Mouse (Mus musculus) CH12.LX (cell line): Measurements from ENCODE around the gene Sidt1. TPM values are rescaled to one million over a fixed set of nuclear protein-coding genes. Genes with fewer than 3 reads are reported as not detected.

ENCODE experiments used
- DNase-seq: peaks from one replicate; pipeline ENCODE4 v3.0.0-alpha.2; 2013; ENCODE audit errors: extremely low read depth
- H3K27ac ChIP-seq: 2 replicates; pipeline ENCODE4 v1.5.1; 2012; ENCODE audit warnings: low read depth, mild to moderate bottlenecking, control low read depth, moderate library complexity; ENCODE audit not compliant: insufficient read depth
- H3K27me3 ChIP-seq: replicated peaks from 2 replicates; pipeline ENCODE3; 2012; ENCODE audit warnings: inconsistent platforms
- H3K36me3 ChIP-seq, 2 experiments: replicated peaks in 1 of 2; 2 replicates each; pipeline versions ENCODE3 to v1.6.1; 2012; ENCODE audit warnings: inconsistent platforms in 1 of 2, low read length in 1 of 2, mild to moderate bottlenecking in 1 of 2, mixed read lengths in 1 of 2, moderate library complexity in 1 of 2; ENCODE audit not compliant: control insufficient read depth in 1 of 2, insufficient read depth in 1 of 2
- H3K4me1 ChIP-seq, 2 experiments: 2 replicates each; pipeline ENCODE4 v1.6.1; 2012; ENCODE audit warnings: inconsistent platforms in 1 of 2, moderate library complexity in 1 of 2; ENCODE audit not compliant: insufficient read depth in 2 of 2, control insufficient read depth in 1 of 2
- H3K4me2 ChIP-seq: 2 replicates; pipeline ENCODE4 v1.6.1; 2012; ENCODE audit warnings: low read depth, mild to moderate bottlenecking, control low read depth; ENCODE audit not compliant: poor library complexity, insufficient read depth, severe bottlenecking
- H3K4me3 ChIP-seq, 3 experiments: fragments of 150-350 bp in 1 of 3; sonication (generic) in 1 of 3; replicated peaks in 1 of 3; 2 replicates each; pipeline versions ENCODE3 to v1.5.1; 2011 to 2012; ENCODE audit warnings: low read depth in 2 of 3, low read length in 2 of 3, mild to moderate bottlenecking in 2 of 3, moderate library complexity in 2 of 3, control low read depth in 1 of 3, improper control_type of control experiment in 1 of 3, inconsistent platforms in 1 of 3, mixed read lengths in 1 of 3; ENCODE audit not compliant: poor library complexity in 1 of 3
- H3K79me2 ChIP-seq: replicated peaks from 2 replicates; pipeline ENCODE4 v1.6.1; 2012; ENCODE audit warnings: mild to moderate bottlenecking, moderate library complexity; ENCODE audit not compliant: control insufficient read depth, poor library complexity, insufficient read depth, severe bottlenecking; ENCODE audit errors: extremely low read depth
- H3K9ac ChIP-seq: 2 replicates; pipeline ENCODE4 v1.6.1; 2012; ENCODE audit warnings: low read depth, mild to moderate bottlenecking, control low read depth, moderate library complexity; ENCODE audit not compliant: insufficient read depth
- H3K9me3 ChIP-seq: replicated peaks from 2 replicates; pipeline ENCODE3; 2012; ENCODE audit warnings: low read length, inconsistent platforms, mixed read lengths
- CHD1 ChIP-seq: IDR thresholded peaks from 2 replicates; pipeline ENCODE4 v1.6.1; 2012; ENCODE audit warnings: low read depth, low read length, improper control_type of control experiment, inconsistent platforms
- CTCF ChIP-seq, 2 experiments: IDR thresholded peaks in 1 of 2; conservative IDR thresholded peaks in 1 of 2; 2 replicates each; pipeline ENCODE4 v1.5.1; 2011 to 2012; ENCODE audit warnings: low read depth in 2 of 2, low read length in 2 of 2, improper control_type of control experiment in 1 of 2, inconsistent platforms in 1 of 2, mild to moderate bottlenecking in 1 of 2, moderate library complexity in 1 of 2
- ELF1 ChIP-seq: IDR thresholded peaks from 2 replicates; pipeline ENCODE4 v1.6.1; 2014; ENCODE audit warnings: low read depth, mild to moderate bottlenecking, inconsistent platforms, low read length, improper control_type of control experiment
- ETS1 ChIP-seq: conservative IDR thresholded peaks from 2 replicates; pipeline ENCODE4 v1.6.1; 2012; ENCODE audit warnings: low read depth, mild to moderate bottlenecking, inconsistent platforms, low read length, improper control_type of control experiment, moderate library complexity
- KAT2A ChIP-seq: IDR thresholded peaks from 2 replicates; pipeline ENCODE4 v1.6.1; 2012; ENCODE audit warnings: low read length, improper control_type of control experiment, inconsistent platforms; ENCODE audit not compliant: insufficient replicate concordance
- MAX ChIP-seq: IDR thresholded peaks from 2 replicates; pipeline ENCODE4 v1.6.1; 2011; ENCODE audit warnings: low read length, improper control_type of control experiment
- MAZ ChIP-seq: IDR thresholded peaks from 2 replicates; pipeline ENCODE4 v1.6.1; 2012; ENCODE audit warnings: low read depth, mild to moderate bottlenecking, inconsistent platforms, low read length, improper control_type of control experiment, moderate library complexity
- MXI1 ChIP-seq: IDR thresholded peaks from 2 replicates; pipeline ENCODE4 v1.6.1; 2011; ENCODE audit warnings: mild to moderate bottlenecking, low read depth, low read length, improper control_type of control experiment
- NRF1 ChIP-seq: IDR thresholded peaks from 2 replicates; pipeline ENCODE4 v1.6.1; 2014; ENCODE audit warnings: low read depth, mild to moderate bottlenecking, inconsistent platforms, low read length, improper control_type of control experiment, moderate library complexity
- POLR2A ChIP-seq: IDR thresholded peaks from 2 replicates; pipeline ENCODE4 v1.6.1; 2011; ENCODE audit warnings: low read depth, mild to moderate bottlenecking, improper control_type of control experiment, low read length
- RAD21 ChIP-seq: IDR thresholded peaks from 2 replicates; pipeline ENCODE4 v1.6.1; 2011; ENCODE audit warnings: low read depth, mild to moderate bottlenecking, low read length, improper control_type of control experiment, moderate library complexity
- RCOR1 ChIP-seq: conservative IDR thresholded peaks from 2 replicates; pipeline ENCODE4 v1.6.1; 2012; ENCODE audit warnings: low read depth, mild to moderate bottlenecking, inconsistent platforms, low read length, improper control_type of control experiment
- SIN3A ChIP-seq: IDR thresholded peaks from 2 replicates; pipeline ENCODE4 v1.6.1; 2012; ENCODE audit warnings: low read length, improper control_type of control experiment, inconsistent platforms
- TBP ChIP-seq: conservative IDR thresholded peaks from 2 replicates; pipeline ENCODE4 v1.6.1; 2011; ENCODE audit warnings: low read depth, low read length, improper control_type of control experiment
- USF1 ChIP-seq: IDR thresholded peaks from 2 replicates; pipeline ENCODE4 v1.6.1; 2014; ENCODE audit warnings: low read depth, mild to moderate bottlenecking, inconsistent platforms, low read length, improper control_type of control experiment
- USF2 ChIP-seq: conservative IDR thresholded peaks from 2 replicates; pipeline ENCODE4 v1.6.1; 2011; ENCODE audit warnings: low read depth, low read length, improper control_type of control experiment
- ZKSCAN1 ChIP-seq: IDR thresholded peaks from 2 replicates; pipeline ENCODE4 v1.6.1; 2012; ENCODE audit warnings: low read depth, inconsistent platforms, low read length, improper control_type of control experiment, borderline replicate concordance
- dilution Hi-C: fragments of 300-500 bp; cut with MboI; formaldehyde crosslinking; loops from 2 replicates; pipeline ENCODE4 v1.14.3; 2020; ENCODE audit warnings: low sequenced_read_pairs; ENCODE audit not compliant: extremely low pct_unique_long_range_greater_than_20kb, extremely low pct_ligation_motif_present
- in situ Hi-C: fragments of 300-500 bp; cut with MboI; formaldehyde crosslinking; loops from 3 replicates; pipeline ENCODE4 v1.14.3; 2019; ENCODE audit warnings: low sequenced_read_pairs, low pct_ligation_motif_present, low pct_unique_long_range_greater_than_20kb, mixed read lengths
- polyA plus RNA-seq: library from polyadenylated mRNA; unstranded; fragments of >175 nt; gene quantifications from 2 replicates; pipeline ENCODE4 v1.2.1, GENCODE M21; 2012; ENCODE audit warnings: low read depth; ENCODE audit not compliant: insufficient read length
- total RNA-seq, 2 experiments: library from RNA; depleted of rRNA; stranded (reverse); fragments of 300-350 nt in 1 of 2; fragments of >200 nt in 1 of 2; gene quantifications; 2 replicates each; pipeline ENCODE4 v1.2.3; 2012 to 2014

The Sidt1 gene
- total and polyA plus RNA-seq, 3 experiments = not detected

DNA sequence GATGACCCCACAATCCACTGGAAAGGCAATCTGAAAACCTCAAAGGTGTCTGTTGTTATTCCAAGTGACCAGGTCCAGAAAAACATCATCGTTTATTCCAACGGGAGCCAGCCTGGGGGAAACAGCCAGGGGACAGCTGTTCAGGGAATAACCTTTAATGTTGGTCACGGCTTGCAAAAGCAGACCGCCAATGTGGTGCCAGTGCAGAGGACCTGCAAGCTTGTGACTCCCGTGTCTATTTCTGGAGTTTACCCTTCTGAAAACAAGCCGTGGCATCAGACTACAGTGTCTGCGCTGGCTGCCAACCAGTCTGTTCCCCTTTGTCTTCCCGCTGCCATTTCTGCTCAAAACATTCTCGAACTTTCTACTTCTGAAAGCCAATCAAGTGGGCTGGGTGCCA, 117.5 kb downstream of the Sidt1 start:
- Histone ChIP-seq H3K36me3 (peaks cover 25 to 82% of the 10 kb centered on the region in 2 experiments), H3K9ac (no peak overlapping the region), H3K4me1 (peaks cover 0 to 19% of the 10 kb centered on the region in 2 experiments; a peak in 2 of 4 replicates), H3K27ac (no peak overlapping the region), H3K79me2 (no peaks in the 10 kb centered on the region), H3K9me3 (no peaks in the 10 kb centered on the region), H3K4me3 (no peak overlapping the region), H3K4me2 (no peak overlapping the region), H3K27me3 (no peaks in the 10 kb centered on the region)
- dilution Hi-C loops = no loop called here
- no peak for DNase-seq
- in situ Hi-C loops = no loop called here
- TF ChIP-seq NRF1 (no peak), SIN3A (no peak), CTCF (conservative IDR thresholded peaks at IDR 0.05 in 1 of 2, IDR thresholded peaks at IDR 0.05 in 1 of 2; ENCODE audit: low read depth in 2 of 2, low read length in 2 of 2) (no peak), TBP (no peak), POLR2A (no peak), MAX (no peak), RAD21 (no peak), ETS1 (no peak), RCOR1 (no peak)

DNA sequence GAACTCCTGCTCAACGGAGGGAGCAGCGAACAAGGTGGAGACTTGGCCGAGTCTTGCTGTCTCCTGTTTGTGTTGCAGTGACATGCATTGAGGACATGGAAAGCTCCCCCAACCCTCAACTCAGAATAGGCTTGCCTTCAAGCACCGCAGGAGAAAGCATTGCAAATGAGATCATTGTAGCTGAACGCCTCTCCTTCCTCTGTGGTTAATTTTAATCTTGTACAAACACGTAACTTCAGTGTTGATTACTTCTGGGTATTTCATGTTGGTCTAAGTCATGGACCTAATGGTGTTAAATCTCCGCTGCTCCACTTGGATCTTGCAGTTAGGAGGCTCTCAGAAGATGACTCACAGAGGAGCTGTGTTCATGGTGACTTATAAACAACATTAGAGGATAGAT, 120.3 kb downstream of the Sidt1 start:
- no peak overlapping the region for H3K4me3 ChIP-seq
- peaks cover 25 to 74% of the 10 kb centered on the region in 2 experiments for H3K36me3 ChIP-seq
- H3K9ac ChIP-seq = no peak overlapping the region
- H3K27ac ChIP-seq = no peak overlapping the region
- peak; percentile 24 for DNase-seq
- dilution Hi-C loops = no loop called here
- H3K79me2 ChIP-seq = no peaks in the 10 kb centered on the region
- peaks cover 0 to 24% of the 10 kb centered on the region in 2 experiments; a peak in 2 of 4 replicates for H3K4me1 ChIP-seq
- H3K9me3 ChIP-seq = no peaks in the 10 kb centered on the region
- TF ChIP-seq RCOR1 (no peak), MXI1 (no peak), CHD1 (no peak), ETS1 (no peak), ELF1 (no peak), USF2 (no peak), MAZ (no peak), USF1 (no peak), ZKSCAN1 (no peak), KAT2A (no peak), MAX (no peak)
- no peaks in the 10 kb centered on the region for H3K27me3 ChIP-seq
- no peak overlapping the region for H3K4me2 ChIP-seq
- in situ Hi-C loops = no loop called here
